Mouse (Mus musculus): ENCODE measurements around the gene Aldh1a1.

Gene Aldh1a1

DNA sequence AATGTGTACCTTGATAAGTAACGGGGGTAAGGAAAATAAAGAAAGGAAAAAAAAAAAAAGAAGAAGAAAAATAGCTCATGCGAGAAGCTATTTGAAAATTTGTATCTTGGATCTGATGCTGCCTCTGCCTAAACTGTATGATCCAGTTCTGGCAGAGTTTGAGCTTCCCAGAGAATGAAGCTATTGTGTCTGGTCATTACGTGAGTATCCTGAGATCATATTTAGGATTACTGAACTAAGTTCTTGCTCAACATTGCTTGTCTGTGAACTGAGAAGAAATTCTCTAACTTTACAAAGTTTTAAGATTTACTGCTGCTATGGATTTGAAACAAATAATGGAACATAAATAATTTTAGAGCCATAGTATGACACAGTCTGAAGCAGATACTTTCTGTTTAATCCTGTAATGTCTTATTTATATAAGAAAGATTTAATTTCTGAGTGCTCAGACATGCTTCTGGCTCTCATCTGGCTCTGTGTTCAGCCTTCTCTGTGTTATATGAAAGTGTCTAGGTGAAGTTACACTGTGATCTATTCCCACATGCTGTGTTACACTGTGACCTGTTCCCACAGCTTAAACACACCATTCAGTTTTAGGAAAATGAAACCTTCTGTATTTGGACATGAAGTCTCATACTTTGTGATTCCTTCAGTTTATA is 185.3 kb downstream of the Aldh1a1 start:
- DNase-seq: no peak
